Mouse (Mus musculus) ovary, adult 10 weeks (tissue): ENCODE results near the gene Hist1h3h. TPM values are rescaled to one million over a fixed set of nuclear protein-coding genes. Genes with fewer than 3 reads are reported as not detected.

Source experiments
- polyA plus RNA-seq: library from polyadenylated mRNA; stranded (reverse); fragments of 350-450 nt; fragmentation: Illumina TruSeq; extraction: RNeasy Lipid Tissue Mini Kit (QIAGEN cat#74804); gene quantifications from one replicate; pipeline ENCODE4 v1.2.3, GENCODE M21; 2014

Gene Hist1h3h
- polyA plus RNA-seq, result not detected

DNA sequence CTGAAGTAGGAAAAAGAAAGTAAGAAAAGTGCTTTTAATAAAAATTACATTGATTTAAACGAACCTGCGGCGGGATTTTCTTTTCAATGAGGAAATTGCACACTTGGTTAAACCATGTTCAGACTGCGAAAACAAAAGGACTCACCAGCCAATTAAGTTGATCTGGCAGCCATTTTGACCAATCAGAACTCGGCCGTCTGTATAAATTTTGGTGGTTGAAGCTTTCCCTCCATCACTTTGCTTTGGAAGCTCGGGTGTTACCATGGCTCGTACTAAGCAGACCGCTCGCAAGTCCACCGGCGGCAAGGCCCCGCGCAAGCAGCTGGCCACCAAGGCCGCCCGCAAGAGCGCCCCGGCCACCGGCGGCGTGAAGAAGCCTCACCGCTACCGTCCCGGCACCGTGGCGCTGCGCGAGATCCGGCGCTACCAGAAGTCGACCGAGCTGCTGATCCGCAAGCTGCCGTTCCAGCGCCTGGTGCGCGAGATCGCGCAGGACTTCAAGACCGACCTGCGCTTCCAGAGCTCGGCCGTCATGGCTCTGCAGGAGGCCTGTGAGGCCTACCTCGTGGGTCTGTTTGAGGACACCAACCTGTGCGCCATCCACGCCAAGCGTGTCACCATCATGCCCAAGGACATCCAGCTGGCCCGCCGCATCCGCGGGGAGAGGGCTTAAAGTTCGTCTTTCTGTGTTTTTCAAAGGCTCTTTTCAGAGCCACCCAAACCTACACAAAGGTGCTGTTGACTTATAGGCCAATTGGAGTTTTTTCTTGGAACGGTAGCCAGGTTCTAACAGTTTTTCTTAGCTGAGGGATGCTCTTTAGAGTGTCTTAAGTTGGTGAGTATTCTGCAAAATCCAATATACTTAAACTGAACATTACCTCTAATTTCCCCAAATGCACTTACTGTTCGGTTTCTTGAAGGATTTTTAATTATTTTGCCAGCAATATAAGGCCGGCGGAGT lies at the start of gene Hist1h3h:
Gene Hist1h3h (plus strand): TSS at position 263 of the 961 bp plus-strand sequence.

DNA sequence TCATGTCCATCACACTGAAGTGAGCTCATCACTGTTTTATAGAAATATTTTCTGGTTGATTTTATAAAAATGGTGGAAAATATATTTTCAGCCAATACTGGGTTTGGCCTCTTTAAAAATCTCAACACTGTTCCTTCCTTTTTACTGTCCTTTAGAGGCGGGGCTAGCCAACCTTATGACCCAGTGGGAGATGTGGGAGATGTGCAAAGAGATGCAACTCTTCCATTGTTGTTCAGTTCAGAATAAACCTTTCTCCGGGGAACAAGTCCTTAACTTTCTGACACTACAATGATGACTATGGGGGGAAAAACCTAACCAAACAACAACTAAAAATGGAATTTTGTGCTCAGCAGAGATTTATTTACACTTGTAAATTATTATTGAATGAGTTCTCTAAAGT lies 40.2 kb upstream of the Hist1h3h start, which contains the start of gene Olfr1360:
Gene Olfr1360 (minus strand): TSS at position 101 of the 400 bp plus-strand sequence.

DNA sequence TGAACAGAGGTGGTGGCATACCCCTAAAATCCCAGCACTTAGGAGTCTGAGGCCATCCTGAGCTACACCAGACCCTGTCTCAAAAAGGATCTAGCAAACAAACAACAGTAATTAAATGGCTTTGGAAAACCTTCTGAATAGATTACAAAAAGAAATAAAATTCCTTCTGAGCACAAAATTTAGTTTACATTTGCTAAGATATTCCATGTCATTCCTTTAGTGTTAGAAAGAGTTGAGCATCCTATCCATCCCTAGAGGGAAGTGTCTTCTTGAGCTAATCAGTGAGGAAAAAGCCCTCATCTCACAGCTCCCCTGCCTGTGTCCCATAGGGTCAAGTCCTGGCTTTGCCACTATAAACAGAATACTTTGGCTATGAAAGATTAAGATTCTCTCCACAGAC lies 19.6 kb upstream of the Hist1h3h start, which contains the start of gene Olfr1359:
Gene Olfr1359 (plus strand): TSS at position 301 of the 400 bp plus-strand sequence.

DNA sequence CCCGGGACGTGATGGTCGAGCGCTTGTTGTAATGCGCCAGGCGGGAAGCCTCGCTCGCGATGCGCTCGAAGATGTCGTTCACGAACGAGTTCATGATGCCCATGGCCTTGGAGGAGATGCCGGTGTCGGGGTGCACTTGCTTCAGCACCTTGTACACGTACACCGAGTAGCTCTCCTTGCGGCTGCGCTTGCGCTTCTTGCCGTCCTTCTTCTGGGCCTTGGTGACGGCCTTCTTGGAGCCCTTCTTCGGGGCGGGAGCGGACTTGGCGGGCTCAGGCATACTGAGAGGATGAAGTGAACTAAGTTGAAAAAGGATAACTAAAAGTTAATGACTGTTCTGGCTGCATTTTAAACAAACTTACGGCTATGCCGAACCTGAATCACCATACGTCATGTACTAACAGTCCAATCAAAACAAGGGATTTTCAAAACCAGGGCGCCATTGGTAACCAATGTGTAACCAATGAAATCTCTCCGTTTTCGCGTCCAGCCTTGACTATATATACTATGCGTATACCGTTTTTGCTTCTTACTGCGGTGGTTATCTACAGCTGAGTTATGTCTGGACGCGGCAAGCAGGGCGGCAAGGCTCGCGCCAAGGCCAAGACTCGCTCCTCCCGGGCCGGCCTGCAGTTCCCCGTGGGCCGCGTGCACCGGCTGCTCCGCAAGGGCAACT lies 1.5 kb upstream of the Hist1h3h start, which contains the start of the genes Hist1h2bl and Hist1h2ai:
Gene Hist1h2bl (minus strand): TSS at position 280 of the 676 bp plus-strand sequence.
Gene Hist1h2ai (plus strand): TSS at position 559 of the 676 bp plus-strand sequence.

DNA sequence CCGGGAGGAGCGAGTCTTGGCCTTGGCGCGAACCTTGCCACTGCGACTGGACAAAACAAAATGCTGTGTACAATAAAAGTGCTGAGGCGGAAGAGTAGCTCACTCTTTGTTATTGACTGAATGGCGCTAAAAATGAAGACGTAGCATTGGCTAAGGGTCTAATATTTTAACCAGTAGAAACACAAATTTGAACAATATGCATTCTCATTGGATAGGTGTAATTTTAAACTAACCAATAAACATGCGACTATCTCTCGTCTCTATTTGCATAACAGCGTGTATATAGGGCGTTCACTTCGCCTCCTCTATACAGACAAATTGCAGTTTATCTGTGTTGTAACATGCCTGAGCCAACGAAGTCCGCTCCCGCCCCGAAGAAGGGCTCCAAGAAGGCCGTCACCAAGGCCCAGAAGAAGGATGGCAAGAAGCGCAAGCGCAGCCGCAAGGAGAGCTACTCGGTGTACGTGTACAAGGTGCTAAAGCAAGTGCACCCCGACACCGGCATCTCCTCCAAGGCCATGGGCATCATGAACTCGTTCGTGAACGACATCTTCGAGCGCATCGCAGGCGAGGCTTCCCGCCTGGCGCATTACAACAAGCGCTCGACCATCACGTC lies 4.4 kb downstream of the Hist1h3h start, which contains the start of gene Hist1h2bm:
Gene Hist1h2bm (plus strand): TSS at position 288 of the 616 bp plus-strand sequence.

DNA sequence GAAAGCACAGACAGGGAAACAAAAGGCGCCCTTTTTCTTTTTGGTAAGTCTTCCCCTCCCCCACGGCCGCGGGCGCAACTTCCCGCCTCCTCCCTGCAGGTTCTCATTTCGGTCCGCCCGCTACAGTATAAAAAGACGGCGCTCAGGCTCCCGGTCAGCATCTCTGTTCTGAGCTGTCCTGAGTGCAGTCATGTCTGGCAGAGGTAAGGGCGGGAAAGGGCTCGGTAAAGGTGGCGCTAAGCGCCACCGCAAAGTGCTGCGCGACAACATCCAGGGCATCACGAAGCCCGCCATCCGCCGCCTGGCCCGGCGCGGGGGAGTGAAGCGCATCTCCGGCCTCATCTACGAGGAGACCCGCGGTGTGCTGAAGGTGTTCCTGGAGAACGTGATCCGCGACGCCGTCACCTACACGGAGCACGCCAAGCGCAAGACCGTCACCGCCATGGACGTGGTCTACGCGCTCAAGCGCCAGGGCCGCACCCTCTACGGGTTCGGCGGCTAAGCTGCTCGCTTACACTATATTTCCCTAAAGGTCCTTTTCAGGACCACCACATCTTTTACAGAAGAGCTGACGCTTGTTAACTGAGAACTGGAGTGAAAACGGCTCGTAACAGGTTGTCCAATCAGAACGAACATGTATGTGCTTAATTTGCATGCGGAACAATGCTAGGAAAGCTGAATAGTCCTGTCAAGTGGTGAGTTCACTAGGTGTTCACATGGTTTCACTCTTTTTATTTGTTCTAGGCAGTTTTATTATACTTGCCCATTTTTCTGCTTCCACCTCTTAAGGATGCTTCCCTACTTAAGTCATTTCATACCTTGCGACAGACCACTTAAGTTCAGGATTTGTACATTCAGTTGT lies 17.7 kb downstream of the Hist1h3h start, which contains the start of gene Hist1h4j:
Gene Hist1h4j (plus strand): TSS at position 159 of the 862 bp plus-strand sequence.

DNA sequence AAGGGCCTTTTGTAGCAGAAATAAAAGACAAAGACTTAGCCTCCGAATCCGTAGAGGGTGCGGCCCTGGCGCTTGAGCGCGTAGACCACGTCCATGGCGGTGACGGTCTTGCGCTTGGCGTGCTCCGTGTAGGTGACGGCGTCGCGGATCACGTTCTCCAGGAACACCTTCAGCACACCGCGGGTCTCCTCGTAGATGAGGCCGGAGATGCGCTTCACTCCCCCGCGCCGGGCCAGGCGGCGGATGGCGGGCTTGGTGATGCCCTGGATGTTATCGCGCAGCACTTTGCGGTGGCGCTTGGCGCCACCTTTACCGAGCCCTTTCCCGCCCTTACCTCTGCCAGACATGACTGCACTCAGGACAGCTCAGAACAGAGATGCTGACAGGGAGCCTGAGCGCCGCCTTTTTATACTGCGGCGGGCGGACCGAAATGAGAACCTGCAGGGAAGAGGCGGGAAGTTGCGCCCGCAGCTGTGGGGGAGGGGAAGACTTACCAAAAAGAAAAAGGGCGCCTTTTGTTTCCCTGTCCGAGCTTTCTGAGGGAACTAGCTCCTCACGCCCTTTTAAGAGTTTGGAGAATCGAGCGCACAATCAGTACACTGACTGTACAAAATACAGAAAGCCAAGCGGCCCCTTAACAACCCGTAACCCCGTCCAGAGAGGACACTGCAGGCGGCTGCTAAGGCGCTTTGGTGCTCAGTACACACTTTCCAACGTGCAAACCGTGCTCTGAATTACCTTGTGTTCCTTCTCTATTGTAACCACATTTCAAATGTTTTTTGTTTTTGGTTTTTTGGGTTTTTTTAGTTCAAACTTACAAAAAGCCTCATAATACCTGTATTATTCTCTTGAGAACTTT lies 32.9 kb downstream of the Hist1h3h start, which contains the start of gene Hist1h4k:
Gene Hist1h4k (minus strand): TSS at position 347 of the 859 bp plus-strand sequence.

DNA sequence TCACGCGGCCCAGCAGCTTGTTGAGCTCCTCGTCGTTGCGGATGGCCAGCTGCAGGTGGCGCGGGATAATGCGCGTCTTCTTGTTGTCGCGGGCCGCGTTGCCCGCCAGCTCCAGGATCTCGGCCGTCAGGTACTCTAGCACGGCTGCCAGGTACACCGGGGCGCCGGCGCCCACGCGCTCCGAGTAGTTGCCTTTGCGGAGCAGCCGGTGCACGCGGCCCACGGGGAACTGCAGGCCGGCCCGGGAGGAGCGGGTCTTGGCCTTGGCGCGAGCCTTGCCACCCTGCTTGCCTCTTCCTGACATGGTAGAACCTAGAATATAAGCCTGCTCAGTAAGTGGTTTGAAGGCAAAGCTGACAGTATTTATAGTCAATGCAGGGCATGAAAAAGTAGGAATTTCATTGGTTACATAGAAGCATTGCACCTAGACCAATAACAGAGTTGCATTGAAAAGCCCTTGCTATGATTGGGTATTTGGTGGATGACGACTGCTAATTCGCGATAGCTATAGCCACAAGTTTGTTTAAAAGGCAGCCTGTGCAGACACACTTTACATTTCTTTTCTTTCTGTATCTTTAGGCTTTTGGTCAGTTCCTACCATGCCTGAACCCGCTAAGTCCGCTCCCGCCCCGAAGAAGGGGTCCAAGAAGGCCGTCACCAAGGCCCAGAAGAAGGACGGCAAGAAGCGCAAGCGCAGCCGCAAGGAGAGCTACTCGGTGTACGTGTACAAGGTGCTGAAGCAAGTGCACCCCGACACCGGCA lies 36.2 kb downstream of the Hist1h3h start, which contains the start of the genes Hist1h2ak and Hist1h2bn:
Gene Hist1h2ak (minus strand): TSS at position 304 of the 762 bp plus-strand sequence.
Gene Hist1h2bn (plus strand): TSS at position 600 of the 762 bp plus-strand sequence.

Other genes starting within 250 kb of the Hist1h3h start
- 3.9 TPM for gene Nkapl, start 249.2 kb upstream of the Hist1h3h start, polyA plus RNA-seq
- 3.7 TPM for gene Zkscan4, start 238.8 kb upstream of the Hist1h3h start, polyA plus RNA-seq
- gene Gm10065, start 238.2 kb upstream of the Hist1h3h start, polyA plus RNA-seq, result not detected
- 4.8 TPM for gene AK157302, start 222.4 kb upstream of the Hist1h3h start, polyA plus RNA-seq
- not detected for gene Gm11273, start 216.2 kb upstream of the Hist1h3h start, polyA plus RNA-seq
- 69.8 TPM for gene Zkscan8, start 186.5 kb upstream of the Hist1h3h start, polyA plus RNA-seq
- not detected for gene Olfr1366, start 174.9 kb upstream of the Hist1h3h start, polyA plus RNA-seq
- not detected for gene Olfr1535, start 157.8 kb upstream of the Hist1h3h start, polyA plus RNA-seq
- not detected for gene Olfr1364, start 135.9 kb upstream of the Hist1h3h start, polyA plus RNA-seq
- gene Olfr1362, start 103.6 kb upstream of the Hist1h3h start, polyA plus RNA-seq, result not detected
- not detected for gene Olfr11, start 75.1 kb upstream of the Hist1h3h start, polyA plus RNA-seq
- gene Olfr1361, start 54.3 kb upstream of the Hist1h3h start, polyA plus RNA-seq, result not detected
- not detected for gene Olfr1360, start 40.3 kb upstream of the Hist1h3h start, polyA plus RNA-seq
- not detected for gene Olfr1359, start 19.5 kb upstream of the Hist1h3h start, polyA plus RNA-seq
- not detected for gene Hist1h2bl, start 1.5 kb upstream of the Hist1h3h start, polyA plus RNA-seq
- gene Hist1h2ai, start 1.2 kb upstream of the Hist1h3h start, polyA plus RNA-seq, result not detected
- gene Hist1h2bm, start 4.4 kb downstream of the Hist1h3h start, polyA plus RNA-seq, result not detected
- gene Hist1h4j, start 17.4 kb downstream of the Hist1h3h start, polyA plus RNA-seq, result not detected
- not detected for gene Hist1h4k, start 32.8 kb downstream of the Hist1h3h start, polyA plus RNA-seq
- not detected for gene Hist1h2ak, start 36.2 kb downstream of the Hist1h3h start, polyA plus RNA-seq
- gene Hist1h2bn, start 36.5 kb downstream of the Hist1h3h start, polyA plus RNA-seq, result not detected
- not detected for gene Hist1h1b, start 63.0 kb downstream of the Hist1h3h start, polyA plus RNA-seq
- not detected for gene Hist1h3i, start 65.7 kb downstream of the Hist1h3h start, polyA plus RNA-seq
- gene Hist1h2an, start 69.6 kb downstream of the Hist1h3h start, polyA plus RNA-seq, result not detected
- not detected for gene Hist1h2bp, start 69.8 kb downstream of the Hist1h3h start, polyA plus RNA-seq
- gene Hist1h2bq, start 92.5 kb downstream of the Hist1h3h start, polyA plus RNA-seq, result not detected
- not detected for gene Hist1h2ao, start 92.8 kb downstream of the Hist1h3h start, polyA plus RNA-seq
- gene Hist1h4m, start 94.1 kb downstream of the Hist1h3h start, polyA plus RNA-seq, result not detected
- gene Hist1h4n, start 114.5 kb downstream of the Hist1h3h start, polyA plus RNA-seq, result not detected
- not detected for gene Hist1h2ap, start 115.8 kb downstream of the Hist1h3h start, polyA plus RNA-seq
- 0.54 TPM for gene Hist1h2br, start 116.1 kb downstream of the Hist1h3h start, polyA plus RNA-seq
- gene Zfp184, start 227.4 kb downstream of the Hist1h3h start, polyA plus RNA-seq, result 18.4 TPM